Mouse (Mus musculus) limb, embryonic 14.5 days (tissue): ENCODE results near the gene Fbp2. TPM values are rescaled to one million over a fixed set of nuclear protein-coding genes. Genes with fewer than 3 reads are reported as not detected.

Experiments
- ATAC-seq: fragments of 200-750 bp; cut with Nextera tagmentation; 2 replicates; pipeline ENCODE4 v1.8.0; 2017; ENCODE audit warnings: low read depth, moderate number of reproducible peaks, moderate TSS enrichment; ENCODE audit not compliant: low FRiP score
- DNase-seq: peaks from one replicate; pipeline ENCODE4 v3.0.0-alpha.2; 2015; ENCODE audit warnings: low spot score
- H3K27ac ChIP-seq: fragments of 300-500 bp; sonication (generic); replicated peaks from 2 replicates; pipeline ENCODE4 v1.5.1; 2014; ENCODE audit warnings: low read depth, mild to moderate bottlenecking, low read length, moderate library complexity, mixed read lengths
- H3K27me3 ChIP-seq: fragments of 300-500 bp; sonication (generic); 2 replicates; pipeline ENCODE4 v1.6.1; 2014; ENCODE audit warnings: low read length, mixed read lengths; ENCODE audit not compliant: control insufficient read depth, insufficient read depth
- H3K36me3 ChIP-seq: fragments of 300-500 bp; sonication (generic); 2 replicates; pipeline ENCODE4 v1.6.1; 2014; ENCODE audit warnings: mild to moderate bottlenecking, low read length, moderate library complexity, mixed read lengths; ENCODE audit not compliant: control insufficient read depth, insufficient read depth
- H3K4me1 ChIP-seq: fragments of 300-500 bp; sonication (generic); 2 replicates; pipeline ENCODE4 v1.6.1; 2014; ENCODE audit warnings: antibody characterized with exemption, low read length, mixed read lengths; ENCODE audit not compliant: control insufficient read depth, insufficient read depth
- H3K4me2 ChIP-seq: fragments of 300-500 bp; sonication (generic); replicated peaks from 2 replicates; pipeline ENCODE4 v1.6.1; 2014; ENCODE audit warnings: low read depth, mild to moderate bottlenecking, low read length, moderate library complexity; ENCODE audit not compliant: severe bottlenecking
- H3K4me3 ChIP-seq: fragments of 300-500 bp; sonication (generic); replicated peaks from 2 replicates; pipeline ENCODE4 v1.5.1; 2014; ENCODE audit warnings: low read length
- H3K9ac ChIP-seq: fragments of 300-500 bp; sonication (generic); 2 replicates; pipeline ENCODE4 v1.6.1; 2014; ENCODE audit warnings: mild to moderate bottlenecking, low read depth, low read length, moderate library complexity; ENCODE audit not compliant: severe bottlenecking
- H3K9me3 ChIP-seq: fragments of 300-500 bp; sonication (generic); 2 replicates; pipeline ENCODE4 v1.6.1; 2016; ENCODE audit warnings: low read length; ENCODE audit not compliant: control insufficient read depth
- POLR2A ChIP-seq: fragments of 200-500 bp; IDR thresholded peaks from 2 replicates; pipeline ENCODE4 v1.8.0; 2012; ENCODE audit warnings: inconsistent platforms, mild to moderate bottlenecking, moderate library complexity, borderline replicate concordance; ENCODE audit not compliant: insufficient read depth, insufficient read length; ENCODE audit errors: extremely low read depth
- WGBS: fragments of 180-500 bp; shearing (Covaris S2); extraction: QIAGEN DNeasy Blood & Tissue Kit; methylation state at CpG from one replicate; pipeline ENCODE4 v1.1.7; 2014; 5-methylcytosine and 5-hydroxymethylcytosine counted together
- polyA plus RNA-seq, 2 experiments: library from polyadenylated mRNA; depleted of rRNA in 1 of 2; stranded (reverse) in 1 of 2; unstranded in 1 of 2; fragments of >200 nt; fragmentation: Nextera tagmentation in 1 of 2; extraction: Ambion mirVana in 1 of 2; gene quantifications; 2 replicates each; pipeline versions ENCODE4 v1.2.1 to v1.2.3; 2012 to 2014

Fbp2 gene
- polyA plus RNA-seq, 2 experiments: 1.4 to 1.8 TPM

- DNase-seq (no peak), ATAC-seq (no peak)
- no peak overlapping the region for H3K27ac ChIP-seq
- 13% methylated on average over 5 of the region's 5 CpGs for WGBS
- H3K27me3 ChIP-seq: no peaks in the 10 kb centered on the region
- H3K4me2 ChIP-seq: no peak overlapping the region
- H3K4me1 ChIP-seq: no peaks in the 10 kb centered on the region
- no peak overlapping the region for H3K9ac ChIP-seq
- no peaks in the 10 kb centered on the region for H3K36me3 ChIP-seq
- H3K4me3 ChIP-seq: no peak overlapping the region
- TF ChIP-seq POLR2A: no peak
- no peaks in the 10 kb centered on the region for H3K9me3 ChIP-seq
Measured at GRCm38 (mm10) chr13:62877247-62877646, 19.0 kb upstream of the Fbp2 start.

DNA sequence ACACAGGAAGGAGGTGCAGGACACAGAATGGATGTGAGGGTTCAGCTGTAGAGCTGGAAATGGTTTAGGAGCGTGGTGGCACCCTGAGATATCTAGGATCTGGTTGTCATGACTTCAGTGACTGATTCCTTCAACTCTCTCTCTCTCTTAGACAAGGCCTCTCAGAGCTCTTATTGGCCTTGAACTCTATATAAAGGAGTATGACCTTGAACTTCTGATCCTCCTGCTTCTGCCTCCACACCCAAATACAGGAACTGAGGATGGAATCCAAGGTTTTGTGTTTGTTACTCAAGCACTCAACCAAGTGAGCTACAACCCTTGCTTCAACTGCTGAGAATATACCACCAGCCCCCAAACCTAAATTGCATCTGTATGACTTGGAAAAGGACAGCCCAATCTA lies 17.9 kb upstream of the Fbp2 start:
- Histone ChIP-seq H3K27me3 (no peaks in the 10 kb centered on the region), H3K4me3 (no peak overlapping the region), H3K4me2 (no peak overlapping the region), H3K36me3 (no peaks in the 10 kb centered on the region), H3K27ac (no peak overlapping the region), H3K9me3 (no peaks in the 10 kb centered on the region), H3K9ac (no peak overlapping the region), H3K4me1 (no peaks in the 10 kb centered on the region)
- TF ChIP-seq POLR2A: no peak
- ATAC-seq: no peak
- 87% methylated on average over 1 of the region's 1 CpGs for WGBS
- no peak for DNase-seq

- no peak for DNase-seq
- WGBS: 69% methylated on average over 3 of the region's 3 CpGs
Measured at GRCm38 (mm10) chr13:62872252-62872651, 14.0 kb upstream of the Fbp2 start.

GRCm38 (mm10) chr13:62870605-62871004 lies 12.4 kb upstream of the Fbp2 start:
- Histone ChIP-seq H3K27me3 (no peaks in the 10 kb centered on the region), H3K4me3 (no peak overlapping the region), H3K9ac (no peak overlapping the region), H3K9me3 (no peaks in the 10 kb centered on the region), H3K27ac (no peak overlapping the region), H3K4me1 (peaks cover 12% of the 10 kb centered on the region), H3K36me3 (no peaks in the 10 kb centered on the region), H3K4me2 (no peak overlapping the region)
- DNase-seq (no peak), ATAC-seq (no peak)
- WGBS: 60% methylated on average over 2 of the region's 2 CpGs
- TF ChIP-seq POLR2A: no peak

More at GRCm38 (mm10) chr13:62872252-62872651, 14.0 kb upstream of the Fbp2 start:
- ATAC-seq: no peak
- H3K27me3 ChIP-seq: no peaks in the 10 kb centered on the region
- no peaks in the 10 kb centered on the region for H3K36me3 ChIP-seq
- no peak overlapping the region for H3K4me3 ChIP-seq
- no peak overlapping the region for H3K4me2 ChIP-seq
- H3K4me1 ChIP-seq: 0 out of 2 replicates have a peak, but pooled peaks cover 2% of the 10 kb centered on the region
- no peaks in the 10 kb centered on the region for H3K9me3 ChIP-seq
- TF ChIP-seq POLR2A: no peak
- no peak overlapping the region for H3K9ac ChIP-seq
- no peak overlapping the region for H3K27ac ChIP-seq

GRCm38 (mm10) chr13:62866817-62867216 lies 8.6 kb upstream of the Fbp2 start:
- peak; percentile 51 for DNase-seq
- no peak overlapping the region for H3K4me3 ChIP-seq
- H3K9ac ChIP-seq: no peak overlapping the region
- no peak for TF ChIP-seq POLR2A
- H3K4me1 ChIP-seq: peaks cover 32% of the 10 kb centered on the region
- ATAC-seq: 0 out of 2 replicates have a peak, but pooled peaks have one; percentile 7
- H3K27ac ChIP-seq: peak overlapping the region; percentile 84
- H3K36me3 ChIP-seq: no peaks in the 10 kb centered on the region
- H3K9me3 ChIP-seq: no peaks in the 10 kb centered on the region
- no peak overlapping the region for H3K4me2 ChIP-seq
- H3K27me3 ChIP-seq: no peaks in the 10 kb centered on the region
- 40% methylated on average over 4 of the region's 4 CpGs for WGBS
